Mouse (Mus musculus) lung, adult 10 weeks (tissue): ENCODE measurements around the gene Olfr382. TPM values are rescaled to one million over a fixed set of nuclear protein-coding genes. Genes with fewer than 3 reads are reported as not detected.

ENCODE experiments used
- polyA plus RNA-seq: library from polyadenylated mRNA; stranded (reverse); fragments of 350-450 nt; fragmentation: Illumina TruSeq; extraction: RNeasy Lipid Tissue Mini Kit (QIAGEN cat#74804); gene quantifications from one replicate; pipeline ENCODE4 v1.2.3, GENCODE M21; 2014; ENCODE audit warnings: low read depth, low replicate concordance; ENCODE audit not compliant: insufficient read depth

The Olfr382 gene
- polyA plus RNA-seq: not detected

DNA sequence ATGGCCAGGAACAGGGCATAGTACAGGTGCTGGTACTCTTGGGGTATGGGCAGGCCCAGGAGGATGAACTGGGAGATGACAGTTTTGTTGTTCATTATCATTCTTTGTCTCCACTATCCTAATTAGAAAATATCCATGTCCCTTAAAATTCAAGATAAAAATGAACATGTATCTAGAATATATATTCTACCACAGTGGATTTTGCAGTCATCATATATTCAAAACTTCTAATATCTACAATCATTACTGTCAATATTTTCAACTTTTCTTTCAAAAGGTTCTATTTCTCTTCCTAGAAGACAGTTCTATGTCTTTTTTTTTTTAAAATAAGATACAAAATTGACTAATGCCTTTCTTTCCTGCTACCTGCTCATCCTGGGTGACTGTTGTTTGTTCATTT is at the start of gene Olfr382:
Gene Olfr382, minus strand, starts transcription at position 101 of the 400 bp plus-strand sequence.

DNA sequence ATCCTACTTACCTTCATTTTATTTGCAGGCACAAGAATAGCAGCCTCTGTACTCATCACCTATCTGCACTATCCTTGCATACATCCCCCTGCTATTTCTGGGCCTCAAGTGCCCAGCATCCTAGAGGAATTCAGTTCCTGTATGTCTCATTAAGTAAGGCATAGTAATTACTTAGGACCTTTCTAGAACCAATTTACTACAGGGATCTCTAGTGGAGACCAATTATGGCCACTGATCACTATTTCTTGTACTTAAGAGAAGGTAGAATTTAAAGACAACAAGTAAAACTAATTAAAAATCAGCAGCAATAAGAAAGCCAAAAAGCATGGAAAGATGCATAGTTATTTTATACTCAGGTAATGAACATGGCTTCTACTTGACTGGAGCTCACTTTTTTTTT is 25.5 kb downstream of the Olfr382 start, which contains the start of gene Olfr381:
Gene Olfr381, minus strand, starts transcription at position 101 of the 400 bp plus-strand sequence.

Other genes starting within 250 kb of the Olfr382 start
- gene Trpv3, start 249.8 kb downstream of the Olfr382 start, polyA plus RNA-seq: 0.03 TPM
- 6.8 TPM for gene Aspa, start 187.6 kb downstream of the Olfr382 start, polyA plus RNA-seq
- gene Gm49340, start 187.5 kb downstream of the Olfr382 start, polyA plus RNA-seq: not detected
- 0.19 TPM for gene Spata22, start 187.5 kb downstream of the Olfr382 start, polyA plus RNA-seq
- gene Olfr20, start 166.4 kb downstream of the Olfr382 start, polyA plus RNA-seq: not detected
- not detected for gene Olfr376, start 146.0 kb downstream of the Olfr382 start, polyA plus RNA-seq
- not detected for gene Olfr1, start 117.6 kb downstream of the Olfr382 start, polyA plus RNA-seq
- not detected for gene Olfr378, start 88.7 kb downstream of the Olfr382 start, polyA plus RNA-seq
- gene Olfr380, start 59.7 kb downstream of the Olfr382 start, polyA plus RNA-seq: not detected
- not detected for gene Olfr381, start 25.6 kb downstream of the Olfr382 start, polyA plus RNA-seq
- not detected for gene Olfr385, start 75.8 kb upstream of the Olfr382 start, polyA plus RNA-seq
- not detected for gene Olfr384, start 81.4 kb upstream of the Olfr382 start, polyA plus RNA-seq
- gene Zfp735, start 171.6 kb upstream of the Olfr382 start, polyA plus RNA-seq: not detected